Mouse (Mus musculus) small intestine, adult 2 months (tissue): ENCODE data around the gene Pmepa1.

ENCODE experiments used
- CTCF ChIP-seq: fragments of 200-500 bp; IDR thresholded peaks from 2 replicates; pipeline ENCODE4 v1.5.1; 2012; ENCODE audit warnings: low read depth, mild to moderate bottlenecking, control low read depth, inconsistent platforms, low read length, moderate library complexity, mixed read lengths; ENCODE audit not compliant: insufficient replicate concordance, insufficient read length; ENCODE audit errors: extremely low read depth
- POLR2A ChIP-seq: fragments of 200-500 bp; IDR thresholded peaks from 2 replicates; pipeline ENCODE4 v1.6.1; 2012; ENCODE audit warnings: low read depth, mild to moderate bottlenecking, control low read depth, inconsistent platforms, low read length, moderate library complexity

DNA sequence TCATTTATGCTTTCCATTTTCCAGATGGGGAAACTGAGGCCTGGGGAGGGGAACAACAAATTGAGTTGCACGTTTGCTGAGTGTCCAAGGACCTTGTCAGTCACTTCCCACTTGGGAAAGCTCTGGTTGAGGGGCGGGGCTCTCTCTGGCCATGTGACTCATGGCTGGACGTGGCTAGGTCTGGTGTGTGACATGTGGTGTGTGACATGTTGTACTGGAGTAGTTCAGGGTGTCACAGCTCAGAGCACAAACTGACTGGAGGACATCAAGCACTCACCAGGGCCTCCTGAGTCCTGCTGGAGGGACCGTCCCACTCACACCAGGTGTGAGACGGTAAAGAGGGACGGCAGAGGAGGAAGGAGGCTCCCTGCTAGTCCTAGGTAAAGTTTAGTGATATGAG is 91.1 kb downstream of the Pmepa1 start:
- TF ChIP-seq CTCF = no peak
- no peak for TF ChIP-seq POLR2A
